Mouse (Mus musculus) subcutaneous adipose tissue, adult 2 months (tissue): ENCODE data around the gene Ifna15. TPM values are rescaled to one million over a fixed set of nuclear protein-coding genes. Genes with fewer than 3 reads are reported as not detected.

ENCODE experiments used
- polyA plus RNA-seq: library from polyadenylated mRNA; depleted of rRNA; stranded (reverse); fragments of >200 nt; gene quantifications from 2 replicates; pipeline ENCODE4 v1.2.3, GENCODE M21; 2012; ENCODE audit warnings: low replicate concordance; rRNA removed

Ifna15 gene
- not detected in 2 replicates for polyA plus RNA-seq

DNA sequence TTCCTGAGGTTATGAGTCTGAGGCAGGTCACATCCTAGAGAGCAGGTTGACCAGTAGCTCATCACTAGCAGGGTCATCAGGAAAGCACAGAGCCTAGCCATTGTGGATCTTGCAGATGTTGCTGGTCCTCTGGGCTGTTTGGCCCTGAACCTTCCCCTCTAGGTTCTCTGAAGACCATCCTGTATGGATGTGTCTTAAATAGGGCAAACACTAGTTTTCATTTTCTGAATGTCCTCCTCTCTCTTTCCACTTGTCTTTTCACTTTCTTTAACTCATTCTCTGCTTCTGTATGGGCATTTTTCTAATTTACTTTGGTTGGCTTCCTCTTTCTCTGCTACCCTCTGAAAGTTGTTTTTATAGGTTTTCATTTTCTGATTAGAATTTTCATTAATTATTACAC lies at the start of gene Ifna15:
Gene Ifna15, minus strand, starts transcription at position 101 of the 400 bp plus-strand sequence.

GRCm38 (mm10) chr4:88603276-88603675 lies 45.2 kb upstream of the Ifna15 start, which contains the start of gene Ifna12:
TSS of gene Ifna12 (minus strand) at chr4:88603376.

DNA sequence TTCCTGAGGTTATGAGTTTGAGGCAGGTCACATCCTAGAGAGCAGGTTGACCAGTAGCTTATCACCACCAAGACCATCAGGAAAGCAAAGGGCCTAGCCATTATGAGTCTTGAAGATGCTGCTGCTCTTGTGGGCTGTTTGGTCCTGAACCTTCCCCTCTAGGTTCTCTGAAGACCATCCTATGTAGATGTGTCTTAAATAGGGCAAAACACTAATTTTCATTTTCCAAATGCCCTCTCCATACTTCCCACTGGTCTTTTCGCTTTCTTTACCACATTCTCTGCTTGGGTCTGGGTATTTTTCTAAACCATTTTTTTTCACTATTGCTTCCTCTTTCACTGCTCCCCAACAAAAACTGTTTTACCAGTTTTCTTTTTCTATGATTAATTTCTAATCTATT lies 34.2 kb upstream of the Ifna15 start, which contains the start of gene Ifna9:
Gene Ifna9, minus strand, starts transcription at position 101 of the 400 bp plus-strand sequence.

DNA sequence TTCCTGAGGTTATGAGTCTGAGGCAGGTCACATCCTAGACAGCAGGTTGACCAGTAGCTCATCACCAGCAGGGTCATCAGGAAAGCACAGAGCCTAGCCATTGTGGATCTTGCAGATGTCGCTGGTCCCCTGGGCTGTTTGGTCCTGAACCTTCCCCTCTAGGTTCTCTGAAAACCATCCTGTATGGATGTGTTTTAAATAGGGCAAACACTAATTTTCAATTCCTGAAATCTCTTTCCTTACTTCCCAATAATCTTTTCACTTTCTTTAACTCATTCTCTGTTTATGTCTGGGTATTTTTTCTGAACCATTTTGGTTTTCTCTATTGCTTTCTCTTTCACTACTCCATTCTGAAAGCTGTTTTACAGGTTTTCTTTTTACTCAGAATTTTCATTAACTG lies 13.7 kb upstream of the Ifna15 start, which contains the start of gene Ifna14:
Gene Ifna14, minus strand, starts transcription at position 101 of the 400 bp plus-strand sequence.

GRCm38 (mm10) chr4:88522674-88523073 lies 35.4 kb downstream of the Ifna15 start, which contains the start of gene Ifnb1:
TSS of gene Ifnb1 (minus strand) at chr4:88522774.

Other genes starting within 250 kb of the Ifna15 start
- gene Hacd4, start 119.3 kb downstream of the Ifna15 start, polyA plus RNA-seq: 5.2 and 6.5 TPM in 2 replicates
- not detected in 2 replicates for gene Ifnb1, start 35.5 kb downstream of the Ifna15 start, polyA plus RNA-seq
- not detected in 2 replicates for gene Ifna14, start 13.6 kb upstream of the Ifna15 start, polyA plus RNA-seq
- gene Ifna9, start 34.1 kb upstream of the Ifna15 start, polyA plus RNA-seq: not detected in 2 replicates
- not detected in 2 replicates for gene Ifna12, start 45.1 kb upstream of the Ifna15 start, polyA plus RNA-seq
- not detected in 2 replicates for gene C87499, start 76.2 kb upstream of the Ifna15 start, polyA plus RNA-seq
- not detected in 2 replicates for gene Ifna13, start 86.2 kb upstream of the Ifna15 start, polyA plus RNA-seq
- not detected in 2 replicates for gene Ifna16, start 118.7 kb upstream of the Ifna15 start, polyA plus RNA-seq
- gene Ifna2, start 125.7 kb upstream of the Ifna15 start, polyA plus RNA-seq: not detected in 2 replicates
- not detected in 2 replicates for gene Ifnab, start 133.1 kb upstream of the Ifna15 start, polyA plus RNA-seq
- gene Gm26566, start 163.6 kb upstream of the Ifna15 start, polyA plus RNA-seq: 0.23 and 0.35 TPM in 2 replicates
- 16.0 and 29.7 TPM in 2 replicates for gene Klhl9, start 164.2 kb upstream of the Ifna15 start, polyA plus RNA-seq
- gene Gm13271, start 196.6 kb upstream of the Ifna15 start, polyA plus RNA-seq: not detected in 2 replicates
- not detected in 2 replicates for gene Gm13283, start 201.9 kb upstream of the Ifna15 start, polyA plus RNA-seq
- gene Gm13290, start 215.6 kb upstream of the Ifna15 start, polyA plus RNA-seq: not detected in 2 replicates
- not detected in 2 replicates for gene Gm13289, start 218.7 kb upstream of the Ifna15 start, polyA plus RNA-seq
- not detected in 2 replicates for gene Gm13272, start 221.6 kb upstream of the Ifna15 start, polyA plus RNA-seq
- 0.08 TPM in 1 of 2 replicates, not detected in the other for gene Ifnz, start 223.9 kb upstream of the Ifna15 start, polyA plus RNA-seq
- not detected in 2 replicates for gene Gm13276, start 227.5 kb upstream of the Ifna15 start, polyA plus RNA-seq
- gene Gm13277, start 230.4 kb upstream of the Ifna15 start, polyA plus RNA-seq: not detected in 2 replicates
- gene Gm13278, start 233.3 kb upstream of the Ifna15 start, polyA plus RNA-seq: not detected in 2 replicates
- gene Gm13275, start 236.2 kb upstream of the Ifna15 start, polyA plus RNA-seq: not detected in 2 replicates
- not detected in 2 replicates for gene Gm13279, start 239.2 kb upstream of the Ifna15 start, polyA plus RNA-seq
- gene Gm13285, start 241.4 kb upstream of the Ifna15 start, polyA plus RNA-seq: not detected in 2 replicates
- gene Gm13287, start 245.0 kb upstream of the Ifna15 start, polyA plus RNA-seq: not detected in 2 replicates
- gene Gm13288, start 247.3 kb upstream of the Ifna15 start, polyA plus RNA-seq: not detected in 2 replicates